Mouse (Mus musculus) heart, postnatal 36 days (tissue): ENCODE results near the gene Cyb5b. TPM values are rescaled to one million over a fixed set of nuclear protein-coding genes. Genes with fewer than 3 reads are reported as not detected.
A peak's percentile ranks its signal among the peaks of the same experiment; 100 is the strongest.
"Not testable (repeated sequence)": the region's sequence is repeated elsewhere in the genome, so short reads cannot be mapped to it uniquely, and the experiment has no call there.

Experiments
- DNase-seq, 2 experiments: peaks; one replicate each; pipeline ENCODE4 v3.0.0; 2021 to 2022
- intact Hi-C: fragments of 180-260 bp; cut with DNase I; formaldehyde crosslinking; loops from one replicate; pipeline ENCODE4 v1.15.1; 2025
- total RNA-seq, 2 experiments: library from RNA; stranded (reverse); gene quantifications; 2 replicates each; pipeline ENCODE4 v1.2.3; 2021

Gene Cyb5b
- total RNA-seq, result 10 to 100 TPM; 29.4 to 43.2 TPM

GRCm38 (mm10) chr8:107150404-107151157 lies at the start of gene Cyb5b:
Cyb5b (plus strand) TSS chr8:107150640.
- DNase-seq, result peak; percentile 93 to 94
- intact Hi-C loops, result no loop called here

GRCm38 (mm10) chr8:107104547-107104946 lies 45.9 kb upstream of the Cyb5b start:
- intact Hi-C loops, result loop anchor here (1.0 to 10.0 kb wide), 3 partner anchors 220 to 470 kb away; partner anchors contain the start of gene Nob1
- peak; percentile 79 to 87 for DNase-seq

- not testable (repeated sequence) for DNase-seq
- intact Hi-C loops, result loop anchor here (10.0 kb wide), 1 partner anchor 467 kb away; no protein-coding TSS in a partner anchor
These were observed 42.4 kb upstream of the Cyb5b start for GRCm38 (mm10) chr8:107108089-107108488.

- DNase-seq, result no peak
- intact Hi-C loops, result loop anchor here (10.0 kb wide), 1 partner anchor 466 kb away; no protein-coding TSS in a partner anchor
These were observed 41.3 kb upstream of the Cyb5b start for GRCm38 (mm10) chr8:107108978-107109720.

GRCm38 (mm10) chr8:107109816-107110435 lies 40.5 kb upstream of the Cyb5b start:
- intact Hi-C loops, result loop anchor here (10.0 kb wide), 2 partner anchors 65 to 465 kb away; no protein-coding TSS in a partner anchor
- DNase-seq, result no peak

- intact Hi-C loops, result loop anchor here (10.0 kb wide), 1 partner anchor 64 kb away; no protein-coding TSS in a partner anchor
- no peak for DNase-seq
These were observed 39.7 kb upstream of the Cyb5b start for GRCm38 (mm10) chr8:107110629-107111330.

GRCm38 (mm10) chr8:107111340-107112105 lies 38.9 kb upstream of the Cyb5b start:
- intact Hi-C loops, result loop anchor here (10.0 kb wide), 1 partner anchor 63 kb away; no protein-coding TSS in a partner anchor

GRCm38 (mm10) chr8:107113209-107113608 lies 37.2 kb upstream of the Cyb5b start:
- no peak for DNase-seq
- intact Hi-C loops, result loop anchor here (10.0 kb wide), 1 partner anchor 62 kb away; no protein-coding TSS in a partner anchor

More at GRCm38 (mm10) chr8:107111340-107112105, 38.9 kb upstream of the Cyb5b start:
- no peak for DNase-seq

- no peak for DNase-seq
- intact Hi-C loops, result loop anchor here (5.0 to 10.0 kb wide), 2 partner anchors 60 to 83 kb away; no protein-coding TSS in a partner anchor
These were observed 36.1 kb upstream of the Cyb5b start for GRCm38 (mm10) chr8:107114150-107115007.

GRCm38 (mm10) chr8:107115008-107115320 lies 35.5 kb upstream of the Cyb5b start:
- DNase-seq, result no peak
- intact Hi-C loops, result loop anchor here (5.0 to 10.0 kb wide), 2 partner anchors 60 to 82 kb away; no protein-coding TSS in a partner anchor

- intact Hi-C loops, result loop anchor here (1.0 to 10.0 kb wide), 3 partner anchors 59 to 208 kb away; no protein-coding TSS in a partner anchor
These were observed 34.4 kb upstream of the Cyb5b start for GRCm38 (mm10) chr8:107116023-107116422.

GRCm38 (mm10) chr8:107117019-107117418 lies 33.4 kb upstream of the Cyb5b start:
- no peak for DNase-seq
- intact Hi-C loops, result loop anchor here (5.0 to 10.0 kb wide), 2 partner anchors 58 to 80 kb away; no protein-coding TSS in a partner anchor

More at GRCm38 (mm10) chr8:107116023-107116422, 34.4 kb upstream of the Cyb5b start:
- DNase-seq, result peak; percentile 84 to 85

- DNase-seq, result no peak
- intact Hi-C loops, result loop anchor here (5.0 to 10.0 kb wide), 2 partner anchors 56 to 78 kb away; no protein-coding TSS in a partner anchor
These were observed 31.6 kb upstream of the Cyb5b start for GRCm38 (mm10) chr8:107118803-107119233.

- no peak for DNase-seq
- intact Hi-C loops, result loop anchor here (5.0 to 10.0 kb wide), 2 partner anchors 55 to 78 kb away; no protein-coding TSS in a partner anchor
These were observed 31.0 kb upstream of the Cyb5b start for GRCm38 (mm10) chr8:107119412-107119811.

- DNase-seq, result no peak
- intact Hi-C loops, result no loop called here
These were observed 29.6 kb upstream of the Cyb5b start for GRCm38 (mm10) chr8:107120806-107121205.

GRCm38 (mm10) chr8:107121681-107122291 lies 28.7 kb upstream of the Cyb5b start:
- intact Hi-C loops, result no loop called here

GRCm38 (mm10) chr8:107123063-107123614 lies 27.3 kb upstream of the Cyb5b start:
- no peak for DNase-seq
- intact Hi-C loops, result no loop called here

More at GRCm38 (mm10) chr8:107121681-107122291, 28.7 kb upstream of the Cyb5b start:
- DNase-seq, result no peak
